19 mouse cellular contexts compared by ENCODE assay signal in the genomic region with DNA sequence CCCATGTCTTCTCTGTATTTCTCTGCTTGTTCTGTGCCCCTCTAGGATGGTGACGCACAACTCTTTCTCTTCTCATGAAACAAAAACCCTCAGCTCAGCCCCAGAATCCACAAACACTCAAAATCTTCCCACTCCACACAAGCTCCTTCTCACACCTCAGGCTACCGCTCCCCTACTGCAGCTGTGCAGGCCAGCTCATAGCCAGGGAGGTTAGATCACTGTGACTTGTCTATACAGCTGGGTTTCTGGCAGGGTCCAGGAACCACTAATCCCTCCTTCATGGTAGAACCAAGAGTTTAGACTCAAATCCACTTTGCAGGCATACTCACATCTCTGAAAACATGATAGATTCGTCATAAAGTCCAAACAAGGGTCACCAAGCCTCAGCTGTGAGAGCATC. TPM values are rescaled to one million over a fixed set of nuclear protein-coding genes. Genes with fewer than 3 reads are reported as not detected.
A peak's percentile ranks its signal among the peaks of the same experiment; 100 is the strongest.
DNase-seq lines count a peak whose midpoint lies in the region; ATAC-seq and TF ChIP-seq lines count a peak whose summit lies in the region.
"Had no signal": no experiment of that assay in that cellular context is flagged by ENCODE, and none has a peak within 500 bp of the region (broad histone marks: within the 10 kb centered on the region; RNA-seq: fewer than 3 reads in every experiment).

No protein-coding gene starts in this region.

- peaks cover 2% of the 10 kb centered on the region for H3K27me3 ChIP-seq in megakaryocyte, embryonic 14.5 days (replicated peaks)
- H3K27me3 ChIP-seq in C2C12 (ENCODE audit: control insufficient read depth, insufficient read depth, insufficient read length): no peaks in the 10 kb centered on the region
- H3K27me3 ChIP-seq: embryonic facial prominence, embryonic 12.5 days; forebrain, embryonic 13.5 days; forebrain, embryonic 15.5 days had no signal

- no peaks in the 10 kb centered on the region for H3K36me3 ChIP-seq in megakaryocyte, embryonic 14.5 days (replicated peaks; ENCODE audit: low read length)
- no peaks in the 10 kb centered on the region for H3K36me3 ChIP-seq in C2C12 (ENCODE audit: control insufficient read depth, insufficient read depth)
- H3K36me3 ChIP-seq: embryonic facial prominence, embryonic 10.5 days; embryonic facial prominence, embryonic 12.5 days; forebrain, embryonic 15.5 days had no signal

- intact Hi-C loops in left cerebral cortex, postnatal 36 days (cut with DNase I): no loop called here

- H3ac ChIP-seq in C2C12 (ENCODE audit: control insufficient read depth, insufficient read length, low read depth): no peak overlapping the region

- no peak for TF ChIP-seq CTCF in C2C12 (IDR thresholded peaks at IDR 0.05; ENCODE audit: control insufficient read depth, insufficient read depth, insufficient read length)

- DNase-seq in left cerebral cortex, postnatal 36 days (ENCODE audit: low spot score in 2 of 2): no peak
- DNase-seq in adrenal gland, postnatal 4 days (ENCODE audit: low spot score in 2 of 2): no peak
- DNase-seq: adrenal gland, adult 2 months; adrenal gland, postnatal 10 days; adrenal gland, postnatal 25 days; B cell, adult 2 months; cerebellum, adult 11-12 months; cerebellum, adult 2 months; cerebellum, adult 9-10 months; cerebellum, postnatal 10 days; cerebellum, postnatal 25 days; forebrain, postnatal 0 days had no signal

- H3K79me2 ChIP-seq in C2C12 (ENCODE audit: control insufficient read depth, insufficient read depth): no peaks in the 10 kb centered on the region

- peaks cover 17% of the 10 kb centered on the region for H3K9me3 ChIP-seq in megakaryocyte, embryonic 14.5 days
- H3K9me3 ChIP-seq: embryonic facial prominence, embryonic 10.5 days; embryonic facial prominence, embryonic 12.5 days; forebrain, embryonic 13.5 days; forebrain, embryonic 15.5 days had no signal

- peaks cover 10% of the 10 kb centered on the region; the same call in 1 of the 2 replicates for H3K4me1 ChIP-seq in megakaryocyte, embryonic 14.5 days
- H3K4me1 ChIP-seq: embryonic facial prominence, embryonic 12.5 days; forebrain, embryonic 13.5 days; forebrain, embryonic 15.5 days had no signal

- peak overlapping the region; percentile 11 for H3K4me3 ChIP-seq in megakaryocyte, embryonic 14.5 days (replicated peaks)
- H3K4me3 ChIP-seq in C2C12 (ENCODE audit: insufficient read depth, poor library complexity, severe bottlenecking): no peak overlapping the region
- H3K4me3 ChIP-seq: embryonic facial prominence, embryonic 10.5 days; embryonic facial prominence, embryonic 12.5 days; forebrain, embryonic 13.5 days; forebrain, embryonic 15.5 days had no signal

- ATAC-seq in megakaryocyte, adult 5-6 weeks (ENCODE audit: poor library complexity, severe bottlenecking): no peak
- ATAC-seq: forebrain, embryonic 13.5 days; forebrain, embryonic 15.5 days; forebrain, postnatal 0 days had no signal

- no peaks in the 10 kb centered on the region for H3K79me3 ChIP-seq in C2C12 (ENCODE audit: low read depth)

TF ChIP-seq in C2C12, 6 proteins besides CTCF, POLR2A, EP300 and RAD21:
- TF ChIP-seq CEBPB (IDR thresholded peaks at IDR 0.05; ENCODE audit: low read depth): no peak
- peak; percentile 77 for TF ChIP-seq MYOD1 (IDR thresholded peaks at IDR 0.05; ENCODE audit: control insufficient read depth, insufficient read length, low read depth)

RNA-seq across cellular contexts. Expression of a gene that starts 42.9 kb away (rescaled TPM):
- 0.35 and 3.1 TPM in 2 replicates for polyA plus RNA-seq in megakaryocyte, embryonic 14.5 days (2012; ENCODE audit: insufficient read depth, low replicate concordance)
- 25.7 and 28.7 TPM in 2 replicates for total RNA-seq in megakaryocyte, adult 5-6 weeks (2015)
- 22.5 and 25.2 TPM in 2 replicates for total RNA-seq in megakaryocyte, adult 5-6 weeks (2017)
- polyA plus RNA-seq in C2C12 (2012; fragmentation: generic; extraction: Trizol): 11.2 TPM
- 10 to 100 TPM; 57.3 to 73.3 TPM for total RNA-seq in left cerebral cortex, postnatal 36 days (2021)
- 10 to 100 TPM; 41.8 to 45.3 TPM for total RNA-seq in adrenal gland, postnatal 4 days (2021)
